Mouse (Mus musculus): ENCODE measurements at regions not wholly inside any gene's neighbourhood (a gene's known extent, or its start where the extent isn't known, plus 50 kb on each side); places are given as distances from the start of the nearest gene placed in this dataset.

GRCm38 (mm10) chr10:100224459-100225097 lies 110.9 kb upstream of the Gm4301 start:
- ATAC-seq (no peak), DNase-seq (no peak)
- H3K27ac ChIP-seq (ENCODE audit: low read depth) = no peak overlapping the region
- 82% methylated on average over 3 of the region's 3 CpGs for WGBS (ENCODE audit: insufficient replicate concordance)
- H3K36me3 ChIP-seq (replicated peaks; ENCODE audit: insufficient read depth, low read length) = no peaks in the 10 kb centered on the region
- H3K4me1 ChIP-seq (ENCODE audit: insufficient read depth) = no peaks in the 10 kb centered on the region
- TF ChIP-seq EP300 (IDR thresholded peaks at IDR 0.05; ENCODE audit: low read depth) (no peak), CTCF (IDR thresholded peaks at IDR 0.05; ENCODE audit: low read depth) (no peak)
- no peak overlapping the region for H3K4me2 ChIP-seq (ENCODE audit: low read depth, low read length)
- H3K27me3 ChIP-seq (ENCODE audit: insufficient read depth, low read length) = no peaks in the 10 kb centered on the region
- no peak overlapping the region for H3K4me3 ChIP-seq (ENCODE audit: low read depth, low read length)
- no peaks in the 10 kb centered on the region for H3K9me3 ChIP-seq (ENCODE audit: low read length)
- H3K9ac ChIP-seq (replicated peaks) = no peak overlapping the region

GRCm38 (mm10) chr10:100259235-100259900 lies 76.1 kb upstream of the Gm4301 start:
- Histone ChIP-seq H3K9ac (replicated peaks) (no peak overlapping the region), H3K4me1 (ENCODE audit: insufficient read depth) (no peaks in the 10 kb centered on the region), H3K27me3 (ENCODE audit: insufficient read depth, low read length) (no peaks in the 10 kb centered on the region), H3K9me3 (ENCODE audit: low read length) (no peaks in the 10 kb centered on the region), H3K4me3 (ENCODE audit: low read depth, low read length) (no peak overlapping the region), H3K36me3 (replicated peaks; ENCODE audit: insufficient read depth, low read length) (no peaks in the 10 kb centered on the region), H3K4me2 (ENCODE audit: low read depth, low read length) (no peak overlapping the region), H3K27ac (ENCODE audit: low read depth) (no peak overlapping the region)
- DNase-seq (no peak), ATAC-seq (no peak)
- TF ChIP-seq CTCF (IDR thresholded peaks at IDR 0.05; ENCODE audit: low read depth) = no peak
- WGBS (ENCODE audit: insufficient replicate concordance) = 68% methylated on average over 4 of the region's 4 CpGs

- H3K4me1 ChIP-seq (ENCODE audit: insufficient read depth) = no peaks in the 10 kb centered on the region
- WGBS (ENCODE audit: insufficient replicate concordance) = 54% methylated on average over 2 of the region's 2 CpGs
- H3K4me3 ChIP-seq (ENCODE audit: low read depth, low read length) = no peak overlapping the region
- H3K9ac ChIP-seq (replicated peaks) = no peak overlapping the region
- H3K4me2 ChIP-seq (ENCODE audit: low read depth, low read length) = no peak overlapping the region
- ATAC-seq (no peak), DNase-seq (no peak)
- no peaks in the 10 kb centered on the region for H3K27me3 ChIP-seq (ENCODE audit: insufficient read depth, low read length)
- no peak overlapping the region for H3K27ac ChIP-seq (ENCODE audit: low read depth)
- TF ChIP-seq CTCF (IDR thresholded peaks at IDR 0.05; ENCODE audit: low read depth) (no peak), EP300 (IDR thresholded peaks at IDR 0.05; ENCODE audit: low read depth) (no peak)
- no peaks in the 10 kb centered on the region for H3K9me3 ChIP-seq (ENCODE audit: low read length)
- no peaks in the 10 kb centered on the region for H3K36me3 ChIP-seq (replicated peaks; ENCODE audit: insufficient read depth, low read length)
Measured at GRCm38 (mm10) chr10:100263447-100263846, 72.0 kb upstream of the Gm4301 start.

GRCm38 (mm10) chr10:100264066-100264465 lies 71.4 kb upstream of the Gm4301 start:
- H3K27me3 ChIP-seq (ENCODE audit: insufficient read depth, low read length) = no peaks in the 10 kb centered on the region
- no peak overlapping the region for H3K27ac ChIP-seq (ENCODE audit: low read depth)
- no peak for ATAC-seq
- no peaks in the 10 kb centered on the region for H3K4me1 ChIP-seq (ENCODE audit: insufficient read depth)
- TF ChIP-seq CTCF (IDR thresholded peaks at IDR 0.05; ENCODE audit: low read depth) (no peak), EP300 (IDR thresholded peaks at IDR 0.05; ENCODE audit: low read depth) (no peak)
- H3K9ac ChIP-seq (replicated peaks) = no peak overlapping the region
- H3K36me3 ChIP-seq (replicated peaks; ENCODE audit: insufficient read depth, low read length) = no peaks in the 10 kb centered on the region
- H3K4me2 ChIP-seq (ENCODE audit: low read depth, low read length) = no peak overlapping the region
- DNase-seq = no peak
- no peak overlapping the region for H3K4me3 ChIP-seq (ENCODE audit: low read depth, low read length)
- WGBS (ENCODE audit: insufficient replicate concordance) = 49% methylated on average over 2 of the region's 2 CpGs
- no peaks in the 10 kb centered on the region for H3K9me3 ChIP-seq (ENCODE audit: low read length)

GRCm38 (mm10) chr10:100282471-100282870 lies 53.0 kb upstream of the Gm4301 start:
- DNase-seq (no peak), ATAC-seq (no peak)
- Histone ChIP-seq H3K36me3 (replicated peaks; ENCODE audit: insufficient read depth, low read length) (no peaks in the 10 kb centered on the region), H3K9ac (replicated peaks) (no peak overlapping the region), H3K9me3 (ENCODE audit: low read length) (no peaks in the 10 kb centered on the region), H3K27me3 (ENCODE audit: insufficient read depth, low read length) (no peaks in the 10 kb centered on the region), H3K4me3 (ENCODE audit: low read depth, low read length) (no peak overlapping the region), H3K4me2 (ENCODE audit: low read depth, low read length) (no peak overlapping the region), H3K4me1 (ENCODE audit: insufficient read depth) (no peaks in the 10 kb centered on the region), H3K27ac (ENCODE audit: low read depth) (no peak overlapping the region)
- TF ChIP-seq EP300 (IDR thresholded peaks at IDR 0.05; ENCODE audit: low read depth) = no peak
- TF ChIP-seq CTCF (IDR thresholded peaks at IDR 0.05; ENCODE audit: low read depth) = no peak

Data from liver, postnatal 0 days (tissue).